Mouse (Mus musculus) heart, postnatal 14 days (tissue): ENCODE measurements around the gene Hoxa1. TPM values are rescaled to one million over a fixed set of nuclear protein-coding genes. Genes with fewer than 3 reads are reported as not detected.

ENCODE experiments used
- DNase-seq, 2 experiments: peaks; one replicate each; pipeline ENCODE4 v3.0.0; 2021 to 2022
- intact Hi-C: fragments of 180-260 bp; cut with DNase I; formaldehyde crosslinking; loops from one replicate; pipeline ENCODE4 v1.15.1; 2025
- total RNA-seq, 2 experiments: library from RNA; stranded (reverse); gene quantifications; 2 replicates each; pipeline ENCODE4 v1.2.3; 2021

Gene Hoxa1
- total RNA-seq, 2 experiments from 2014 or later, result 0.15 to 0.22 TPM

- no peak for DNase-seq
- intact Hi-C loops, result no loop called here
These were observed 33.0 kb upstream of the Hoxa1 start, which contains the start of gene Hoxa4 for GRCm38 (mm10) chr6:52190906-52191810. Hoxa4 (minus strand) TSS chr6:52191753.

DNA sequence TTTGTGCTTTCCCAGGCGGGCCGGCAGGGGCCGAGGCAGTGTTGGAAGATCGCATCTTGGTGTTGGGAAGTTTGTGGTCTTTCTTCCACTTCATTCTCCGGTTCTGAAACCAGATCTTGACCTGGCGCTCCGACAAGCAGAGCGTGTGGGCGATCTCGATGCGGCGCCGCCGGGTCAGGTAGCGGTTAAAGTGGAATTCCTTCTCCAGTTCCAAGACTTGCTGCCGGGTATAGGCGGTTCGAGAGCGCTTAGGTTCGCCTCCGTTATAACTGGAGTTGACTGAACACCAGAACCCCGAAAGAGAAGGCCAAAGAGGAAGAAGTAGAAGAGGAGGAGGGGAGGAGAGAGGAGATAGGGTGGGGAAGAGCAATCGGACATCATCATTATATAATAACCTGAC, 32.3 kb upstream of the Hoxa1 start:
- intact Hi-C loops, result no loop called here
- DNase-seq, result no peak

GRCm38 (mm10) chr6:52189909-52190308, 31.8 kb upstream of the Hoxa1 start:
- DNase-seq, result no peak
- intact Hi-C loops, result no loop called here

DNA sequence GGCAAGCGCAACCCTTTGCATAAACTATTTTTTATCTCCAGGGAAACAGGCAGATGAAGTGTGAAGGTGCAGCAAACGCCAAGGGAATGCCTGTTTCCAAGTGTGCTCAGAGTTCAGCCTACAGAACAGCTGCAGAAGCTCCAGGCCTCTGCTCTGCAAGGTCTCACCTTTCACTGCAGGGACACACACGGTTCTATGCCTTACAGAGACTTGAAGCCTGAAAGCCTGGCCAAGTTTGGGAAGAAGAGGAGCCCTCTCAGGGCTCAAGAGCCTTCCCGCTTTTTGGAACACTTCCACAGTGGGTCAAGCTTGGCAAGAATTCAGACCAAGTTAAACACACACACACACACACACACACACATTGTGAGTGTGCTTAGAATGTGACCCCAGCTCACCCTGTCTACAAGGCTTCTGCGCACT, 31.1 kb upstream of the Hoxa1 start:
- DNase-seq, result no peak

DNA sequence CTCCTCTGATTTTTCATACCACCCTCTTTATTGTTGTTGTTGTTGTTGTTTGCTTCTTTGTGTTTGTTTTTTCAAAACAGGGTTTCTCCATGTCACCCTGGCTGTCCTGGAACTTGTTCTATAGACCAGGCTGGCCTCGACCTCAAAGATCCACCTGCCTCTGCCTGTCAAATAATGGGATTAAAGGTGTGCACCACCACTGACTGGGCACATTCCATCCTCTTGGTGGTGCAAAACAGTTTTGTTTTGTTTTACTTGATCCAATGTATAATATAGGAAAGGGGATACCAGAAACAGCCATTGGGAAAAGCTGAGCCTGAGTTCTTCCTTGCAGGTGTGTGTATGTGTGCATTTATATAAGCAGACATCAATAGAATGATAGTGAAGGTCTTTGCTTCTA, 28.4 kb upstream of the Hoxa1 start:
- intact Hi-C loops, result no loop called here
- no peak for DNase-seq

More for the DNA sequence above, 31.1 kb upstream of the Hoxa1 start:
- intact Hi-C loops, result no loop called here

DNA sequence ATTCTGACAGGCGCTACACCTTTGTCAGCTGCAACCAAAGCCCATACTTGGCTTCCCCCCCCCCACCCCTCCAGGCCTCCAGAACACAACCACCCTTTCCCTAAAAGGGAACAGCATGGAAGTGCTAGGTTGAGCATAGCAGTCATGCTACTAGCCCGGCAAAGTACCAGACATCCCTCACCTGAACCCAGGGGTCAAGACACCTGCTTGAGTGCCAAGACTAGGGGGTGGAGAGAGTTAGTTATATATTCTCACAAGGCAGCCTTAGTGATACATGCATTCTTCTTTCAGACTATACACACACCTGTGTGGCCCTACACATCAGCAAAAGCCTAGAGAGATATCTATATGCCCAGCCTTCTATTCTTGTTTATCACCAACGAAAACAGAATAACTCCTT, 27.7 kb upstream of the Hoxa1 start:
- intact Hi-C loops, result no loop called here
- DNase-seq, result no peak

DNA sequence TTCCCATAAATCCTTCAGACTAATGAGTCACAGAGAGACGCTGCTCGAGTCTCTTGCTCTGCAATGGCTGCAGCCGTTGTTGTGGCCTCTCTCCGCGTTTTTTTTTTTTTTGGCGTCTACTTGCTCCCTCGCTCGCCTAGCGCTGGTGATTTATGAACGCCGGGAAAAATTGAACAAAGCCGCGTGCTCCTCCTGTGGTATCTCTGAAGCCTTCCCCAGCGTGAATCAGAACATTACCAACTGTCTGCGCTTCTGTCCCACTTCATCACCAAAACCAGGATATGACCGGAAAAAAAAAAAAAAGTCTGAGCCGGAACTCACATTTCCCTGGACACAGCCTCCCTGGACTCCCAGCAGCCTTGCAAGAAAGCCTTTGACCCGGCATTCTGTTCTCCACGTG, 27.1 kb upstream of the Hoxa1 start:
- intact Hi-C loops, result no loop called here
- DNase-seq, result no peak

- intact Hi-C loops, result no loop called here
- DNase-seq, result no peak
These were observed 26.6 kb upstream of the Hoxa1 start for GRCm38 (mm10) chr6:52184668-52185067.

GRCm38 (mm10) chr6:52183311-52184080, 25.4 kb upstream of the Hoxa1 start:
- intact Hi-C loops, result no loop called here
- DNase-seq, result no peak

DNA sequence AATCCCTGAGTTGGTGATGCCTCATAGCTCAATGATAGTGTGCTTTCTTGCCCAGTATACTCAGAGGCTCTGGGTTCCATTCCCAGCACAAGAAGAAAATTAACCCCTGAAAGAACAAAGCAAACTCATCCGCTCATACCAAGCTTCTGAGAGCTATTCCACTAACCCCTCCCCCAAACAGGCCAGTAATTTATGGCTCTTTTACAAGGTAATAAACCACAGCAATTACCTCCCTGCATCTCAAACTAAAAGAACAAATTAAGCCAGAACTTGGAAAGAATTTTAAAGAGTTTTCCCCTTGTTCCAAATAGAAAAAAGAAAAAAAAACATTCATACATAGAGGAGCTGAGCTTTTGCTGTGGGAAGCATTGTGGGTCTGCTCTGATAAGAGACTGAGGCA, 24.7 kb upstream of the Hoxa1 start:
- no peak for DNase-seq
- intact Hi-C loops, result no loop called here

- intact Hi-C loops, result no loop called here
- DNase-seq, result no peak
These were observed 23.9 kb upstream of the Hoxa1 start for GRCm38 (mm10) chr6:52182030-52182429.

DNA sequence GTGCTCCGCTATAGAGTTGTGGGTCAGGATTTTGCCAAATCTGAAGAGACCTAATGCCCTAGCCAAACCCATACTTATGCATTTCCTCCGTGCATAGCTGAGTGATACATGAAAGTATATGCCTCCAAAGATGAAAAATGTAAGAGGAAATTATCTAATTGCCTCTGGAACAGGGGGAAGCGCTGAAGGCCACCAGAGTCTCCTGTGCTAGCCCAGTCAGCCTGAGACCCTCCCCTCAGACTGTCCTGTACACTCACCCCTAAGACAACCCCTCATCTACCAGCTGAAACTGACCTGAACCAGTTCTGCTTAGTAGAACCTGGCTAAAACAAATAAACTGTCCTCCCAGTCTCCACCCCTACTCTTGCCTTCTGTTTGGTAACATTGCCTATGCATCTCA, 22.6 kb upstream of the Hoxa1 start:
- DNase-seq, result no peak
- intact Hi-C loops, result no loop called here

GRCm38 (mm10) chr6:52180213-52180710, 22.1 kb upstream of the Hoxa1 start:
- no peak for DNase-seq
- intact Hi-C loops, result no loop called here

- DNase-seq, result no peak
- intact Hi-C loops, result no loop called here
These were observed 21.6 kb upstream of the Hoxa1 start for GRCm38 (mm10) chr6:52179690-52180089.

DNA sequence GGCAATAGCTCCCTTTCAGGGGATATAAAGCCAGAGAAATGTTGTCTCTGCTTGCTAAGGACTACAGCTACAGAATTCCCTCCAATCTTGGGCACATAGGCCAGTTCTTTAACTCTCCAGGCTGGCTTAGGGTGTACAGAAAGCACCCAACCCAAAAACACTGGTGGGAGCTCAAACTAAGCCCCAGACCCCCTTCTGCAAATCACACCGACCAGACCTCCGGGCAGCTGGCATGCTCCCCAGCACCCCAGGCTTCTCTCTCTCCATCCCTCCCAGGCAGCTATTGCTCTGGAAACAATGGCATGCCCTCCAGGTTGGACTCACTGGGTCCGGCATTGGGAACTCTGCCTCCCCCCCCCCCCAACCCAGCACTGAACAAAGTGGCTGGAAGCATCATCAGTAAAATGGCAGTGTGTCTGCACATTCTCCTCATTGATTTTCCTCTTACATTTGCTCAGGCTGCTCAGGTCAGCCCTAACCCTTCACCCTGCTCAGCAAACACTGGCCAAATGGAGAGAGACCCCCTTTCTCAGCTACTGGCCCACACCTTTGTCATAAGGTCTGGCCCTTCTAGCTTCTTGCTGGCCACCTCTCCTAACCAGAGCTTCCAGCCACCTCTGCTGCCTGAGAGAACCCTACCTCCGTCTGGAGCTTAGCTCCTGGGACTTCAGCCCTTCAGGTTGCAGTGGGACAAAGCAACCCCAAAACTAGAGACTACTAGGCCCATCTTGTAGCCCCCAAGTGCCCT, 21.0 kb upstream of the Hoxa1 start:
- intact Hi-C loops, result no loop called here
- no peak for DNase-seq

DNA sequence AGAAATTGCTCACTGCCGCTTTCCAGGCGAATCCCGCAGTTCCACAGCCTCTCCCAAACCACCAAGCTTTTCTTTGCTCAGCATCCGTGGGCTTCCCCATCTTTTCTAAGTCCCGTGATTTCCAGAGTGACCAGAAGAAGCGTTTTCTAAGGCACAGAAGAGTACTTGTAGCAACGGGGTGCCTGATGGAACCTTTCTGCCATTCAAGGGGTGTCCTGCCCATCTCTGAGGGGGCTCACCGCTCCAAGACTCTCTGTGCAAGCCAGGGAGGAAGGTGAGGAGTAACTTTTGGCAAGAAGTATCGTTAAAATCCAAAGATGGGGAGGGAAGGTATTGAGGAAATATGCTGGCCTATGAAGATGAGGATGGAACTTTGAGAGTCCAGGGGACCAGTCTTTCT, 19.7 kb upstream of the Hoxa1 start:
- intact Hi-C loops, result no loop called here
- no peak for DNase-seq

DNA sequence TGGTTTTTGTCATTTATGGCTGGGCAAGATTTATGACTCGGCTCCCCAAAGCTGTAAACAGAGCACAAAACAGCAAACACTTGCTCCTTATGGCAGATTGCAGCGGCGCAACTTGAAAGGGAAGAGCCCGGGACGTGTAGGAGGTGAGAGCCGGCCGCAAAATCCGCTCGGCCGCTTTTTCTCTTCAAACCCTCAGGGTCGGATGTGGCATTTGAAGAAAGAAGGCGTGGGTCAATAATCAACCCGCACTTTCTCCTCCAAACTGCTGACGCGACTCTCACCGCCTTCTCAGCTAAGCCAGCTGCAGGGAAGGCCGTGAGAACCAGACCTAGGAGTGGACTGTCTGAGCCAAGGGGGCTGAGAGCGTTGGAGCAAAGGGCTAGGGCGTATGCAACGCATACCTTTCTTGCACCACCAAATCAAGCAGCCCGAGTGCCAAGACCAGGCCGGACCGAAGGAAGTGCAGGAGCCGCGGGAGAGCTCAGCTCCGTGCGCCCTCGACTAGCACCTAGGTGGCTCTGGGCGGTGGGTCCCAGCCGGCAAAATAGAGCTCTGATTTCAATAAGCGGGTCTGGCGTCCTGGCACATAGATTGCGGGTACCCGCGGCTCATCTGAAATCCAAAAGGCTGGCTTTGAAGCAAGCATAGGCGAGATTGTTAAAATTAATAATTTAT, 19.1 kb upstream of the Hoxa1 start, which contains the start of gene 5730596B20Rik:
TSS of gene 5730596B20Rik (plus strand) at position 438 of the 675 bp plus-strand sequence.
- DNase-seq, result no peak
- intact Hi-C loops, result no loop called here

- DNase-seq, result no peak
- intact Hi-C loops, result no loop called here
These were observed 18.3 kb upstream of the Hoxa1 start for GRCm38 (mm10) chr6:52176391-52176790.

DNA sequence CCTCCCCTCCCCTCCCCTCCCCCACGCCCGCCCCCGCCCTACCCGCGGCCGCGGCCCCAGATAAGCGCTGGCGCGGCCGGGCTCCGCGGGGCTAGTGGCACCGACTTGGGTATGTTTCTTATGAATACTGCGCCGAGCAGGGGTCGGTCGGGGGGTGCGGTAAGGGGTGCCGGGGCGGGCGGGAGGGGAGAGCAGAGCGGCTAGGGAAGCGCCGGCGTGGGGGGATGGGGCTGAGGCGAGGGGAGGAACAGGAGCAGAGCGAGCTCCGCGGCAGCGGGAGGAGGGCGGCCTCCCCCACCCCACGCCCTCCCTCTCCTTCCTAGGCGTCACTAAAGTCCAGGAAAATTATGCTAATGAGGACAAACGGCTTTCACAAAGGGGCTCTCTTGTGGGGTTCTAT, 17.7 kb upstream of the Hoxa1 start:
- intact Hi-C loops, result no loop called here
- DNase-seq, result no peak
